In the genomic region with DNA sequence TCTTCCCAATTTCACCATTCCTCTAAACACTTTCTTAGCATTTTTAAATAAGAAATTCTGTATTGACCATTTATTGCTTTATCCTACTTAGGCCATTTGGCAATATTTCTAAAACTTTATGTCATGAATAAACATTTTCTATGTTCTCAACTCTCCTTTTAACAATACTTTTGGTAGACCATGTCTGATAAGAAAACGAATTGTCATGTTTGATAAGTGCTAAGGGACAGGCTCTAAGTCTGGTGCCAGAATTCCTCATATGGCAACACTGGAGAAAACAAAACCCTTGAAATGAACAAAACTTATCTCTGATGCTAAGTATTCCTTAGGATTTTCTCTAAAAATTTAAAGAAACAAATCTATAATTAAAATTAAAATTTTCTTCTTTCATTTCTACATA, we compare ENCODE assay signal across 21 mouse cellular contexts. TPM values are rescaled to one million over a fixed set of nuclear protein-coding genes. Genes with fewer than 3 reads are reported as not detected.
DNase-seq lines count a peak whose midpoint lies in the region; ATAC-seq and TF ChIP-seq lines count a peak whose summit lies in the region.
"Had no signal": no experiment of that assay in that cellular context is flagged by ENCODE, and none has a peak within 500 bp of the region (broad histone marks: within the 10 kb centered on the region; RNA-seq: fewer than 3 reads in every experiment).

No protein-coding gene starts in this region.

- TF ChIP-seq CTCF in MEL (IDR thresholded peaks at IDR 0.05 in 2 of 3, conservative IDR thresholded peaks at IDR 0.05 in 1 of 3; ENCODE audit: control insufficient read depth in 1 of 3, insufficient read depth in 1 of 3, low read depth in 2 of 3, low read length in 3 of 3, poor library complexity in 1 of 3, severe bottlenecking in 1 of 3), result no peak

- no peak overlapping the region for H3K9ac ChIP-seq in MEL (ENCODE audit: control insufficient read depth, low read depth, low read length, poor library complexity, severe bottlenecking)

- no peak for ATAC-seq in cerebellum, adult (ENCODE audit: insufficient number of reproducible peaks, low FRiP score, low TSS enrichment)
- ATAC-seq: activated CD4-positive, CD25-positive, alpha-beta regulatory T cell, adult 4 months; CD4-positive, CD25-positive, alpha-beta regulatory T cell, adult 4 months; Patski had no signal

- no peak for TF ChIP-seq POLR2A in MEL (IDR thresholded peaks at IDR 0.05; ENCODE audit: control insufficient read depth in 1 of 2, insufficient read depth in 1 of 2, low read depth in 1 of 2, low read length in 2 of 2, poor library complexity in 1 of 2)

- no peak overlapping the region for H3K4me3 ChIP-seq in MEL (ENCODE audit: control insufficient read depth in 1 of 2, insufficient read depth in 1 of 2, low read depth in 2 of 2, low read length in 2 of 2)

- H3K4me1 ChIP-seq in MEL (ENCODE audit: control insufficient read depth in 1 of 2, insufficient read depth in 2 of 2, low read length in 2 of 2), result peaks cover 8 to 12% of the 10 kb centered on the region in 2 experiments; a peak in 3 of 4 replicates

- H3K36me3 ChIP-seq in MEL (ENCODE audit: control insufficient read depth in 1 of 2, insufficient read depth in 2 of 2, low read length in 2 of 2), result peaks cover 0 to 19% of the 10 kb centered on the region in 2 experiments; a peak in 2 of 4 replicates
- H3K36me3 ChIP-seq: G1E had no signal

- no peaks in the 10 kb centered on the region for H3K9me3 ChIP-seq in MEL (replicated peaks; ENCODE audit: insufficient read depth, low read length)
- H3K9me3 ChIP-seq: G1E had no signal

- no peaks in the 10 kb centered on the region for H3K79me2 ChIP-seq in MEL (ENCODE audit: control insufficient read depth, insufficient read depth, low read length, poor library complexity)

- no peak for TF ChIP-seq RAD21 in MEL (IDR thresholded peaks at IDR 0.05; ENCODE audit: low read depth, low read length)

- DNase-seq in MEL (ENCODE audit: low read depth, low spot score), result no peak
- DNase-seq: adrenal gland, adult 2 months; adrenal gland, adult 8-10 months; adrenal gland, postnatal 10 days; adrenal gland, postnatal 14 days; adrenal gland, postnatal 25 days; adrenal gland, postnatal 36 days; B cell, adult 2 months; cerebellum, adult 11 months; cerebellum, adult 11-12 months; cerebellum, adult 18-20 months; cerebellum, adult 2 months; cerebellum, adult 8-10 months; cerebellum, adult 9-10 months had no signal

- peak; percentile 59 to 63; a peak in 3 of 4 replicates for TF ChIP-seq EP300 in MEL (IDR thresholded peaks at IDR 0.05; ENCODE audit: low read depth in 1 of 2, low read length in 2 of 2)

- H3K27ac ChIP-seq in MEL (ENCODE audit: control insufficient read depth, low read depth, low read length), result no peak overlapping the region

- no peaks in the 10 kb centered on the region for H3K27me3 ChIP-seq in MEL (ENCODE audit: control insufficient read depth in 1 of 2, insufficient read depth in 2 of 2, low read length in 2 of 2)
- H3K27me3 ChIP-seq: CH12.LX had no signal

TF ChIP-seq in MEL, 35 proteins besides CTCF, POLR2A, EP300 and RAD21:
- no peak for TF ChIP-seq POLR2AphosphoS5 (IDR thresholded peaks at IDR 0.05; ENCODE audit: borderline replicate concordance, low read depth, low read length)
- TF ChIP-seq UBTF (IDR thresholded peaks at IDR 0.05; ENCODE audit: borderline replicate concordance, insufficient read depth, low read depth, low read length), result no peak
- peak; percentile 18; the same call in 1 of the 2 replicates for TF ChIP-seq SIN3A (IDR thresholded peaks at IDR 0.05; ENCODE audit: low read length)
- no peak for TF ChIP-seq ZKSCAN1 (IDR thresholded peaks at IDR 0.05; ENCODE audit: low read depth, low read length)
- peak; percentile 69 for TF ChIP-seq TCF12 (IDR thresholded peaks at IDR 0.05; ENCODE audit: low read depth, low read length)
- TF ChIP-seq GATA1 (IDR thresholded peaks at IDR 0.05; ENCODE audit: low read depth, low read length), result peak; percentile 68
- TF ChIP-seq ELF1 (IDR thresholded peaks at IDR 0.05; ENCODE audit: low read depth, low read length), result no peak
- TF ChIP-seq ETS1 (IDR thresholded peaks at IDR 0.05; ENCODE audit: low read depth, low read length), result peak; percentile 63

RNA-seq across cellular contexts. Expression of gene Spef2, which starts 58.2 kb away (rescaled TPM):
- 0.08 TPM in 1 of 2 replicates, not detected in the other for total RNA-seq in MEL (2012; rRNA removed)
- not detected for polyA plus RNA-seq in MEL (2012; ENCODE audit: insufficient read depth in 1 of 2, insufficient read length in 2 of 2, low read depth in 1 of 2, low replicate concordance in 2 of 2, missing spikeins in 1 of 2)
- polyA plus RNA-seq: C2C12, G1E had no signal
